Mouse (Mus musculus) liver, postnatal 0 days (tissue): ENCODE data around the gene Klf13. TPM values are rescaled to one million over a fixed set of nuclear protein-coding genes. Genes with fewer than 3 reads are reported as not detected.

Experiments used
- ATAC-seq: fragments of 200-750 bp; cut with Nextera tagmentation; 2 replicates; pipeline ENCODE4 v1.8.0; 2017; ENCODE audit warnings: mild to moderate bottlenecking, moderate library complexity
- DNase-seq: peaks from one replicate; pipeline ENCODE4 v3.0.0-alpha.2; 2016
- H3K27ac ChIP-seq: fragments of 300-500 bp; sonication (generic); 2 replicates; pipeline ENCODE4 v1.5.1; 2014; ENCODE audit warnings: antibody characterized with exemption, moderate library complexity, mild to moderate bottlenecking, low read depth
- H3K27me3 ChIP-seq: fragments of 300-500 bp; sonication (generic); 2 replicates; pipeline ENCODE4 v1.6.1; 2014; ENCODE audit warnings: low read length, control low read depth, mixed read lengths; ENCODE audit not compliant: insufficient read depth
- H3K36me3 ChIP-seq: fragments of 300-500 bp; sonication (generic); replicated peaks from 2 replicates; pipeline ENCODE4 v1.6.1; 2014; ENCODE audit warnings: mild to moderate bottlenecking, control low read depth, low read length, moderate library complexity, mixed read lengths; ENCODE audit not compliant: insufficient read depth
- H3K4me1 ChIP-seq: fragments of 300-500 bp; sonication (generic); 2 replicates; pipeline ENCODE4 v1.6.1; 2014; ENCODE audit warnings: antibody characterized with exemption, mild to moderate bottlenecking, control low read depth; ENCODE audit not compliant: insufficient read depth
- H3K4me2 ChIP-seq: fragments of 300-500 bp; sonication (generic); 2 replicates; pipeline ENCODE4 v1.6.1; 2014; ENCODE audit warnings: low read depth, mild to moderate bottlenecking, low read length, moderate library complexity, mixed read lengths
- H3K4me3 ChIP-seq: fragments of 300-500 bp; sonication (generic); 2 replicates; pipeline ENCODE4 v1.5.1; 2014; ENCODE audit warnings: low read depth, low read length
- H3K9ac ChIP-seq: fragments of 300-500 bp; sonication (generic); replicated peaks from 2 replicates; pipeline ENCODE4 v1.6.1; 2014; ENCODE audit warnings: mild to moderate bottlenecking, moderate library complexity
- H3K9me3 ChIP-seq: fragments of 300-500 bp; sonication (generic); 2 replicates; pipeline ENCODE4 v1.6.1; 2016; ENCODE audit warnings: mild to moderate bottlenecking, control low read depth, low read length, mixed read lengths
- CTCF ChIP-seq: sonication (generic); IDR thresholded peaks from 2 replicates; pipeline ENCODE4 v1.5.1; 2016; ENCODE audit warnings: antibody characterized with exemption, low read depth
- EP300 ChIP-seq: IDR thresholded peaks from 2 replicates; pipeline ENCODE4 v1.6.1; 2016; ENCODE audit warnings: antibody characterized with exemption, low read depth, mild to moderate bottlenecking
- WGBS: fragments of 180-500 bp; shearing (Covaris S2); extraction: QIAGEN DNeasy Blood & Tissue Kit; methylation state at CpG from one replicate; pipeline ENCODE4 v1.1.7; 2014; ENCODE audit not compliant: insufficient replicate concordance; 5-methylcytosine and 5-hydroxymethylcytosine counted together
- polyA plus RNA-seq: library from polyadenylated mRNA; unstranded; fragments of >200 nt; fragmentation: Nextera tagmentation; extraction: Ambion mirVana; gene quantifications from 2 replicates; pipeline ENCODE4 v1.2.1, GENCODE M21; 2015

Klf13 gene
- polyA plus RNA-seq, 1 experiment from 2014 or later: 25.7 TPM

DNA sequence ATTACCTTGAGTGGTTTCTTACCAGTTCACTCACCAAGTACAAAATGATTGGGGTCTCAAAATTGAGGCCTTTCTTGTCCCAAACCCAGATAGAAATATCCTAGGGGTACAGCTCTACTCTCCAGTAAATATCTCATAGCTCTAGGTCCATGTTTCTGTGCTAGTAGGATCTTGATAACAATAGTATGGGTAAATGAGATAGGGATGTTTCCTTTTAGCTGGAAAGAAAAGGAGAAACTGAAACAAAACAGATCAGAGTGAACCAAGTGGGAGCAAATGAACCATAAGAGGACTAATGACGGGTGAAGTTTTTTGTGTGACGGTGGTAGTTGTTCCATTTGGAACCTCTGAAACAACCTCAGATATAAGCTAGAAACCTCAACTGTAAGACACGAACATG is 2.3 kb upstream of the Klf13 start:
- no peak overlapping the region for H3K4me3 ChIP-seq
- H3K9ac ChIP-seq: no peak overlapping the region
- DNase-seq (no peak), ATAC-seq (no peak)
- H3K4me2 ChIP-seq: peak overlapping the region; percentile 42
- H3K36me3 ChIP-seq: no peaks in the 10 kb centered on the region
- TF ChIP-seq CTCF (no peak), EP300 (peak; percentile 51)
- peak overlapping the region; percentile 96 for H3K27ac ChIP-seq
- no peaks in the 10 kb centered on the region for H3K27me3 ChIP-seq
- H3K4me1 ChIP-seq: peaks cover 23% of the 10 kb centered on the region
- 35% methylated on average over 3 of the region's 3 CpGs for WGBS
- no peaks in the 10 kb centered on the region for H3K9me3 ChIP-seq

GRCm38 (mm10) chr7:63940321-63940720 is 1.6 kb upstream of the Klf13 start:
- H3K27me3 ChIP-seq: no peaks in the 10 kb centered on the region
- peak overlapping the region; percentile 98 for H3K4me2 ChIP-seq
- no peak for TF ChIP-seq EP300
- no peak; the same call in 1 of the 2 replicates for TF ChIP-seq CTCF
- H3K4me1 ChIP-seq: peaks cover 30% of the 10 kb centered on the region
- no peak overlapping the region; the same call in 1 of the 2 replicates for H3K9ac ChIP-seq
- peak overlapping the region; percentile 96 for H3K27ac ChIP-seq
- no peak overlapping the region for H3K4me3 ChIP-seq
- 60% methylated on average over 5 of the region's 5 CpGs for WGBS
- H3K36me3 ChIP-seq: no peaks in the 10 kb centered on the region
- H3K9me3 ChIP-seq: no peaks in the 10 kb centered on the region
- ATAC-seq: no peak
- no peak for DNase-seq

DNA sequence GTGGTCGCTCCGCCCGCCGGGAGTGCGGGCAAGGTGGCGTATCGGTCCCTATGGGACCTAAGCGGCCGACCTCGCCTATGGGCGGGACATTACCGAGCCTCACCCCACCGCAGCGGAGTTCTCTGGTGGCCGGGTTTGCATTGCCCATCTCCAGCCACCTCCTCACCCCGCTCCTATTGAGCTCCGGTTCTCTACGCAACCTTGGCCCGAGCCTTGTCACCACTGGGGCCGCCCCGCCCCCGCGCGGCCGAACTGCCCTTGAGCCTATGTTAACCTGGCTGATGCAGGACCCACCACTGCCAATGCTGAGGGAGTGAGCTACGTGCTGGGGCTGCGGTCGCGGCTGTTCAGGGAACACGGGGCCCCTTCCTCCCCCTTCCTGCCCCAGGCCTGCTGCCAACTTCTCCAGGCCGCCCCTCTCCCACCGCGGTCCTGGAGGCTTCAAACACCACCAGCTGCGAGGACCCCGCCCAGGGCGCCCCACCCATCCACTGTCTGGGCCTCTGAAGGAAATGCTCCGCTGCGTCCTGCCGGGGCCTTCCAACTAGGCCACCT is 759 bp upstream of the Klf13 start:
- DNase-seq (peak; percentile 86), ATAC-seq (peak; percentile 40)
- Histone ChIP-seq H3K4me3 (peak overlapping the region; percentile 88), H3K9me3 (no peaks in the 10 kb centered on the region), H3K27me3 (no peaks in the 10 kb centered on the region), H3K27ac (peak overlapping the region; percentile 96), H3K4me2 (peak overlapping the region; percentile 98), H3K4me1 (peaks cover 38% of the 10 kb centered on the region), H3K36me3 (no peaks in the 10 kb centered on the region), H3K9ac (peak overlapping the region; percentile 65)
- peak; percentile 65 for TF ChIP-seq CTCF
- no peak; the same call in 1 of the 2 replicates for TF ChIP-seq EP300
- WGBS: under 1% methylated on average over 37 of the region's 39 CpGs

DNA sequence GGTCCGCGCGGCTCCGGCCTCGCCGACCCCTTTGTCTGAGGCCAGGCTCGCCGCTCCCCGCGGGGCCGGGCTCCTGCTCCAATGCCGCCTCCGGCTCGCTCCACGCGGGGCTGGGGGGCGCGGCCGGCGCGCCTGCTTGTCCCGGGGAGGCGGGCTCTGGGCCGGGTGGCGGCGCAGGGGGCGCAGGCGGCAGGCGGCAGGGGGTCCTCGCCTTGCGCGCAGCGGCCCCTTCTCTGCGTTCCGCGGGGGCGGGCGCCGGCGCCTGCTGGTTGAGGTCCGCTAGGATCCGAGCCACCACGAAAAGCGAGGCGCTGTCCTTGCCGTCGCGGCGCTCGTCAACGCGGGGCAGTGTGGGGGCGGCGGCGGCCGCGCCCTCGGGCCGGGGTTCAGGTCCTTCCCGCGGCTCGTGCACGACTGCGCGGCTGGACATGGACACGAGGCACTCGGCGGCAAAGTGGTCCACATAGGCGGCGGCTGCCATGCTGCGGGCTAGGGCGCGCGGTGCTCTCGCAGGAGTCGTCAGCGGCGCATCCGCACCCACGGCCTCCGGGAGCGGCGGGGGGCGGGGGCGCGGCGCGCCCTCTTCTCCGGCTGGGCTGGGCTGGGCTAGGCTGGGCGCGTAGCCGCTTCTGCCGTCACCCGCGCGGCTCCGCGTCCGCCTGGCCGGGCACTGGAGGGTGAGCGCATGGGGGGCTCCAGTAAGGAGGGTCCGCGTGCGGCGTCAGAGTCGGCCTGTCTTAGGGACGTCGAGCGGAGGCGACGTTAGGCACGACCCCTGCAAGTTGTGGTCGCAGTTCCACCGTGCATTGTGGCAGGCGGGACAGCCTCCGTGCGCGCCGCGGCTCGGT is 425 bp downstream of the Klf13 start:
- Histone ChIP-seq H3K27ac (peak overlapping the region; percentile 96), H3K36me3 (no peaks in the 10 kb centered on the region), H3K9ac (peak overlapping the region; percentile 97), H3K4me3 (peak overlapping the region; percentile 88), H3K9me3 (no peaks in the 10 kb centered on the region), H3K4me2 (peak overlapping the region; percentile 98), H3K4me1 (peaks cover 48% of the 10 kb centered on the region), H3K27me3 (no peaks in the 10 kb centered on the region)
- no peak for DNase-seq
- TF ChIP-seq CTCF (no peak), EP300 (no peak)
- WGBS: under 1% methylated on average over 73 of the region's 121 CpGs
- ATAC-seq: peak; percentile 37

DNA sequence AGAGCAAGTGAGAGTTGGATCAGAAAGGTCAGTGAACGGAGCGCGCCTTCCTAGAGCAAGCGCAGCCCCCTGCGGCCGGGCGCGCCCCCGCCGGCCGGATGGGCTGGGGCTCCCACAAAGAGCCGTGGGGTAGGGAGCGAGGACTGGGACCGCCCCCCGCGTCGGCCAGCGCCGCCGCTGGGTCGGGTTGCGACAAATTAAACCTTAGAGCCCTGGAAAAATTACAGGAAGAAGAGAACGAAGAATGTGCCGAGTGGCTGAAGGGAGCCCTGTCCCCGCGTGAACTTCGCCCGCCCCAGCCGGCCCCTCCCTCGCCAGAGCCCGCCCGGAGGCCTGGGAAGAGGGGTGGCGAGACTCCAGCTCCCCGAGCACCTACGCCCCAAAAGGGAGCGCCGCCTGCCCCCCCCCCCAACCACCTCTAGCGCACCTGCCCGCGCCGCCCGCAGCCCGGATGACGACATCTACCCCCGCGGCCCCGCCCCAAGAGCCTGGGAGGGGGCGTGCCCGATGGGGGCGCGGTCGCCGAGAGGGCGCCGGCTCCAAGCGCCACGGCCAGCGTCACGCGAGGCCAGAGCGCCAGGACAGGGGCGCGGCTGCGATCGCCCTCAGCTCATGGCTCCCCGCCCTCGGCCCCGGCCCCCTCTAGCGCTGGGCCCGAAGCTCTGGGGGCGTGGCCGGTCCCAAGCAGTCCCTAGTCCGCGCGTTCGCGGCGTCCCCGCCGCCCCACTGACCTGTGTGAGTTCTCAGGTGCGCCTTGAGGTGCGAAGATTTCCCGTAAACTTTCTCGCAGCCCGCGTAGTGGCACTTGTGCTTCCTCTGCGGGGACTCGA is 1.3 kb downstream of the Klf13 start:
- 3% methylated on average over 62 of the region's 88 CpGs for WGBS
- Histone ChIP-seq H3K4me3 (peak overlapping the region; percentile 88), H3K27me3 (no peaks in the 10 kb centered on the region), H3K9ac (peak overlapping the region; percentile 97), H3K36me3 (no peaks in the 10 kb centered on the region; the same call in 1 of the 2 replicates), H3K4me2 (peak overlapping the region; percentile 98), H3K4me1 (peaks cover 57% of the 10 kb centered on the region), H3K9me3 (no peaks in the 10 kb centered on the region), H3K27ac (peak overlapping the region; percentile 96)
- DNase-seq: peak; percentile 94
- peak; percentile 47 for ATAC-seq
- TF ChIP-seq EP300 (no peak), CTCF (no peak)

GRCm38 (mm10) chr7:63936986-63937235 is 1.8 kb downstream of the Klf13 start:
- no peaks in the 10 kb centered on the region for H3K9me3 ChIP-seq
- peak overlapping the region; percentile 97 for H3K9ac ChIP-seq
- DNase-seq (no peak), ATAC-seq (no peak)
- H3K4me3 ChIP-seq: peak overlapping the region; percentile 88
- no peaks in the 10 kb centered on the region for H3K27me3 ChIP-seq
- TF ChIP-seq EP300 (no peak), CTCF (no peak)
- peak overlapping the region; percentile 96 for H3K27ac ChIP-seq
- no peaks in the 10 kb centered on the region; the same call in 1 of the 2 replicates for H3K36me3 ChIP-seq
- peaks cover 59% of the 10 kb centered on the region for H3K4me1 ChIP-seq
- H3K4me2 ChIP-seq: peak overlapping the region; percentile 98
- under 1% methylated on average over 11 of the region's 11 CpGs for WGBS
